Mouse (Mus musculus) heart, postnatal 36 days (tissue): ENCODE data around the gene Vps53. TPM values are rescaled to one million over a fixed set of nuclear protein-coding genes. Genes with fewer than 3 reads are reported as not detected.

Experiments used
- total RNA-seq, 2 experiments: library from RNA; stranded (reverse); gene quantifications; 2 replicates each; pipeline ENCODE4 v1.2.3; 2021

Vps53 gene
- total RNA-seq, 2 experiments from 2014 or later = 30.0 to 30.1 TPM

Other genes starting within 250 kb of the Vps53 start
- 10 to 100 TPM in 1 of 2 experiments, 1 to 10 TPM in 1; 8.9 to 12.8 TPM for gene Rph3al, start 241.2 kb downstream of the Vps53 start, total RNA-seq
- not detected for gene 1700016K19Rik, start 179.7 kb downstream of the Vps53 start, total RNA-seq
- gene Rflnb, start 151.9 kb downstream of the Vps53 start, total RNA-seq = 10 to 100 TPM; 33.3 to 50.0 TPM
- 1 to 10 TPM; 2.5 to 3.0 TPM for gene Fam57a, start within 50 bp of the Vps53 start, total RNA-seq
- gene Dbil5, start 38.0 kb upstream of the Vps53 start, total RNA-seq = under 1 TPM in 1 of 2 experiments, not detected in 1; 0.49 TPM
- 1 to 10 TPM; 2.3 to 4.5 TPM for gene Gemin4, start 38.0 kb upstream of the Vps53 start, total RNA-seq
- 10 to 100 TPM; 20.5 to 27.9 TPM for gene Mrm3, start 64.1 kb upstream of the Vps53 start, total RNA-seq
- gene Glod4, start 64.1 kb upstream of the Vps53 start, total RNA-seq = 10 to 100 TPM; 39.4 to 40.1 TPM
- gene Nxn, start 219.5 kb upstream of the Vps53 start, total RNA-seq = 10 to 100 TPM; 12.3 to 15.7 TPM
- 10 to 100 TPM; 42.4 to 55.2 TPM for gene Timm22, start 227.3 kb upstream of the Vps53 start, total RNA-seq